Mouse (Mus musculus): ENCODE results near the gene Brox. TPM values are rescaled to one million over a fixed set of nuclear protein-coding genes. Genes with fewer than 3 reads are reported as not detected.

Brox gene
- total RNA-seq, 1 experiment from 2014 or later: 67.0 TPM

GRCm38 (mm10) chr1:183275763-183276162, 21.3 kb downstream of the Brox start:
- ATAC-seq (replicated peaks; ENCODE audit: insufficient number of reproducible peaks, low FRiP score, low TSS enrichment, poor library complexity, severe bottlenecking): 0 out of 2 replicates have a peak, but pooled peaks have one; percentile 18

DNA sequence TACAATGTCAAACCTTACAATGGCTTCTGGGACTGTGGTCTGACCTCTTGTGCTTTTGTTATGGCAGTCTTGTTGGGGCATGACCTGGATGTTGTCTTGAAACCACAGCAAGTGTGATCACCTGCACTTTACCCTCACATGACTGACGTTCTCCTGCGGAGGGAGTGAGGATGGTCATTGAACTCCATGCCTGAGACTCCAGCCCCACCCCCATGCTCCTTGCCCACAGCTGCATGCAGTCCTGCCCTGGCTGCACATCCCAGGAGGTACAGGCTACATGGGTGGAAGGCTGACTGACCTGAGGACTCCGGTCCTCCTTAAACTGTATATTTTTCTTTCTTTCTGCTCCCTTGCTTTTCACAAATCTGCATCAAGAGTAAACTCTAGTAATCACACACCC, 22.7 kb downstream of the Brox start:
- ATAC-seq (replicated peaks; ENCODE audit: insufficient number of reproducible peaks, low FRiP score, low TSS enrichment, poor library complexity, severe bottlenecking): no peak

DNA sequence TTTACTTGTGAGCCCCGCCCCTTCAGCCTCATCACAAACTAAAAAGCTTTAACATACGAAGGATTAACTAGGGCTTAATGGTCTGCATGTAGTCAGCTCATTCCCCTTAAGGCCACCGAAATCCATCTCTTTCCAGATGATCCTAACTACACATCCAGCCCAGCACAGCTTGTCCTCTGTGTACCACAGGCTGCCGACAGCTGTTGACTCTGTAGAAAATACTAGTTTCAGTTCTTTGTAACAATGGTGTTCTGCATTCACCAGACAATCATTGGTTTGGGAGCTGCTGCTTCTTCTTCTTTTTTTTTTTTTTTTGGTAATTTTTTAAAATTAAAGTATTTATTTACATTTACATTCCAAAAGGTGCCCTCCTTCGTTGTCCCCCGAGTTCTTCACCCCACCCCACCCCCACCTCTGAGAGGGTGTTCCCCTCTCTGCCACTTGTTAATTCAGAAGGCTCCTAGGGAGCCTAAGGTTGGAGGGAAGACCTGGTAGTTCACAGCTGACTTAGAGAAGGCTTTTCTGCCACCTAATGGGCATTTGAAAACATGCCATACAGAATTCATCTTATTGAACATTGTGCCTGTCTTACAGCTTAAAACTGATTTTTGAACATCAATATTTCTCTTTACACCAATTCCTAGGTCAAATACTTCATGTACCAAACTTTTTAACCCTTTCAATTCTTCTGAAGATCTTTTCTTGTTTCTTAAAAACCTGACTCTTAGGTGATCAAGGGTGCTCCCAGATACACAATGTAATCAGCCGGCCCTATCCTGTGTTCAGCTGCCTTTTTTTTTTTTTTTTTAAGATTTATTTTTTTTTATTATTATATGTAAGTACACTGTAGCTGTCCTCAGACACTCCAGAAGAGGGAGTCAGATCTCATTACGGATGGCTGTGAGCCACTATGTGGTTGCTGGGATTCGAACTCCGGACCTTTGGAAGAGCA, 23.9 kb downstream of the Brox start:
- ATAC-seq (replicated peaks; ENCODE audit: insufficient number of reproducible peaks, low FRiP score, low TSS enrichment, poor library complexity, severe bottlenecking): no peak; the same call in 1 of the 2 replicates

DNA sequence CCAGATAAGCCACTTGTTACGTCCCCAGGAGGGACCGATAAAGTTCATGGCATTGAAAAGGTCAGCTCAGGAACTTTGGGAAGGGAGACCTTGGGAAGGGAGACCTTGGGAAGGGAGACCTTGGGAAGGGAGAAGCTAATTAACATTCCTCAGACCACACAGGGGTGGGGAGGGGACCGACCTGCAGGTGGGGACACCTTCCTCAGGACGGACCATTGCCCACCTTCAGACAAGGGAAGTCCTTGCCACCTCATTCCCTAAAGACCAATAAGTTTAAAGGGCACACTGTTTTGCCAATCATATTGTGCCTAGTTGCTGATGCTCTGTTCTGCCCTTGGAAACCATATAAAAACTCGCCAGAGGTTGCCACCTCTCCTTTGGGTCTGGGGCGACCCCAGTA, 29.4 kb downstream of the Brox start:
- no peak for ATAC-seq (replicated peaks; ENCODE audit: insufficient number of reproducible peaks, low FRiP score, low TSS enrichment, poor library complexity, severe bottlenecking)

- peak; percentile 60 for ATAC-seq (replicated peaks; ENCODE audit: insufficient number of reproducible peaks, low FRiP score, low TSS enrichment, poor library complexity, severe bottlenecking)
These were observed 31.1 kb downstream of the Brox start for GRCm38 (mm10) chr1:183265921-183266467.

DNA sequence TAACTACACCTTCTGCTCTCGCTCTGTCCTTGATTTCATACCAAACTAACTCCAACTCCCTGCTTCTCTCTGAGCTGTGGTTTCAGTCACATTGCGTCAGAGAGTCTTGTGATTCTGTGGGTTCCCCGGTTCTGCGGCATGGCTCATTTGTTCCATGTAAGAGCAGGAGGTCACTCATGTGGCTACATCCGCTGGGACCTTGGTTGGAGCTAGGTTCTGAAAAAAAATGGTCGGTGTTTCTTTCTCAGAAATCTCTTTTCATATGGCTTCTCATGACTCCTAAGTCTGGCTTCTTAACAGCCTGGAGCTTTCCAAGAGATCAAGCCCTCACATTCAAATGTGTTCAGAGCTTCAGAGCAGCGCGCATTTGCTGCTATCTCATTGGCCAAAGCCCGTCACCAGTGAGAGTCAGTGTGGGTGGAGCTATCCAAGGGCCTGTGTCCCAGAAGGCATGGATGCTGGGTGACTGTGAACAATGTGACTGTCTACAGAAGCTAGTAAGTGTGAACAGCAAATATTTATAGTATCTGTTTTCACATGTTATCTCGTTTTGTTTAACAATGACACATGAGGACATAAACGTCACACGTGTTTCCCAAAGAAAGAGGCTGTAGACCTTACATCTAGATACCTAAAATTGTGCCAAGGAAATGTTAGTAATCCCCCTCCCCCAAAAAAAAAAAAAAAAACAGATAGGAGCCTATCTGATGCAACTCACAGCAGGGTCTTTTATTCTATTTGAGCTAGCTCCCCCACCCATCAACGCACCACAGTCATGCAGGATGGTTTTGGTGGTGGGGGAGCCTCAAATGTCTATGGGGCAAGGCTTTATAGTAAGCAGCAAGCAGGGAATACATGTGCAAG, 32.7 kb downstream of the Brox start:
- ATAC-seq (replicated peaks; ENCODE audit: insufficient number of reproducible peaks, low FRiP score, low TSS enrichment, poor library complexity, severe bottlenecking): peak; percentile 63

GRCm38 (mm10) chr1:183252574-183252973, 44.5 kb downstream of the Brox start:
- ATAC-seq (replicated peaks; ENCODE audit: insufficient number of reproducible peaks, low FRiP score, low TSS enrichment, poor library complexity, severe bottlenecking): no peak

DNA sequence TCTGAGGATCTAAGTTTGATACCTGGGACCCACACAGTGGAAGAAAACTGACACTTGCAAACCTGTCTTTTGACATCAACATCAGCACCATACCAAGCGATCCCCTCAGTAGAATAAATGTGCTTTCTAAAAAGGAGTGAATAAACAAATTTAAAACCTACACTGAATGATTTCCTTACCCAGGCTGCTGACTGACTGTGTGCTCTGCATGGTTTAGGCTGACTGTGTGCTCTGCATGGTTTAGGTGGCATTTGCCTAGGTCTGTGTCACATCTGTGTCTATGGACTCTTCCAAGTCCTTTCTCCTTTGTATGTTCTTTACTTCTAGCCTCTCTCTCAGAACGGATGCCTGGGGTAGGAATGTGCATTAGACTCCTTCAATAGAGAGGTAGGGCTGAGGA, 45.3 kb downstream of the Brox start:
- ATAC-seq (replicated peaks; ENCODE audit: insufficient number of reproducible peaks, low FRiP score, low TSS enrichment, poor library complexity, severe bottlenecking): no peak

- no peak for ATAC-seq (replicated peaks; ENCODE audit: insufficient number of reproducible peaks, low FRiP score, low TSS enrichment, poor library complexity, severe bottlenecking)
These were observed 46.5 kb downstream of the Brox start for GRCm38 (mm10) chr1:183250612-183251011.

- ATAC-seq (replicated peaks; ENCODE audit: insufficient number of reproducible peaks, low FRiP score, low TSS enrichment, poor library complexity, severe bottlenecking): no peak
These were observed 48.9 kb downstream of the Brox start for GRCm38 (mm10) chr1:183248144-183248543.

GRCm38 (mm10) chr1:183243293-183243692, 53.8 kb downstream of the Brox start:
- no peak for ATAC-seq (replicated peaks; ENCODE audit: insufficient number of reproducible peaks, low FRiP score, low TSS enrichment, poor library complexity, severe bottlenecking)

DNA sequence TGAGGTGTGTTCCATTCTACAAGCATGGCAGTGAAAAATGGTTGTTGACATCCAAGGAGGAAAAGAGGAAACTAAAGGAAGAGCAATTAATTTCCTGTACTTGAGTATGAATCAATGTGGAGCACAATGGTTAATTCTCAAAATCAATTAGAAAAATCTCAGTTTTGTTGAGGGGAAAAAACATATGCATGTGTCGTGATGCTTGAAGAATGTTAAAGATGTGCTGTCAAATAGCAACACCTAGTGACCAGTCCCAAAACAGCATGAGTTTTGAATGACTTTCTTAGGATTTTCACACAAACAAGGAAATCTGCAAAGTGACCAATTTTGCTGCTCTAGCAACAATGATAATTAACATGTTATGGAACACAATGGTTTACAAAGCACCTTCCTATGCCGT, 59.2 kb downstream of the Brox start:
- ATAC-seq (replicated peaks; ENCODE audit: insufficient number of reproducible peaks, low FRiP score, low TSS enrichment, poor library complexity, severe bottlenecking): no peak

DNA sequence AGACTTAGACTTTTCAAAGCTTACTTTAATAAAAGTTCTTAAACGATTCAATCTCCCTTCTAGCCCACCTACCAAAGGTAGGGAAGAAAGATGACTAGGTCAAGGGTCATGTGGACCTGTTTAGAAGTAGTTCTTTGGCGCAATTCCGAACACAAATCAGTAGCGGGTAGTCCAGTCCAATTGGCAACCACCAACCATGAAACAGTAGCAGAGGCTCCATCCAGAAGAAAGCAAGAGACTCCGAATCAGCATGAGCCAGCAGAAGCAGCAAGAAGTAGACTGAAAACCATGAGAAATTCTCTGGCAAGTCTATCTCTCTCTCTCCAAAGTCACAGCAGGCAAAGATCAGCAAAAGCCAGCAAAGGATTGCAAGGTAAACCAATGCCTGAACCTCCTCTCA, 60.6 kb downstream of the Brox start:
- ATAC-seq (replicated peaks; ENCODE audit: insufficient number of reproducible peaks, low FRiP score, low TSS enrichment, poor library complexity, severe bottlenecking): no peak

- ATAC-seq (replicated peaks; ENCODE audit: insufficient number of reproducible peaks, low FRiP score, low TSS enrichment, poor library complexity, severe bottlenecking): no peak
These were observed 63.3 kb downstream of the Brox start for GRCm38 (mm10) chr1:183233679-183234174.

GRCm38 (mm10) chr1:183232985-183233678, 63.9 kb downstream of the Brox start:
- no peak for ATAC-seq (replicated peaks; ENCODE audit: insufficient number of reproducible peaks, low FRiP score, low TSS enrichment, poor library complexity, severe bottlenecking)

DNA sequence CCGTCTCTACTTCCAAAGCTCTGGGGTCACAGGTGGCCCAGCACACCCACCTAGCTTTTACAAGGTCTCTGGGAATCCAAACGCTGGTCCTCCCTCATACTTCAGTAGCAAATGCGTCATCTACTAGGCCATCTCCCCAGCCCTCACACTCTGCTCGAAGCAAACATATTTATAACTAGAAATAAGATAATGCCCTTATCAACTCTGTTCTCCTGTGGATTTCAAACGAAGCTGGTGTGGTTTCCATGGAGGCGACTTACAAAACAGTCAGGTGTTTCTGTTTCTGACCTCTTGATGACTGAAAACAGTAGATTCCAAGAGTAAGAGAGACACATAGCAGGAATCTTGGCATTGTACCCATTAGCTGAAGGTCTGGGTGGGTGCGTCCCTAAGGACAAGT, 69.6 kb downstream of the Brox start:
- no peak for ATAC-seq (replicated peaks; ENCODE audit: insufficient number of reproducible peaks, low FRiP score, low TSS enrichment, poor library complexity, severe bottlenecking)
